Mouse (Mus musculus) CH12.LX (cell line): ENCODE measurements at regions not wholly inside any gene's neighbourhood (a gene's known extent, or its start where the extent isn't known, plus 50 kb on each side); places are given as distances from the start of the nearest gene placed in this dataset.

Experiments used
- DNase-seq: peaks from one replicate; pipeline ENCODE4 v3.0.0-alpha.2; 2013; ENCODE audit errors: extremely low read depth
- H3K27ac ChIP-seq: 2 replicates; pipeline ENCODE4 v1.5.1; 2012; ENCODE audit warnings: low read depth, mild to moderate bottlenecking, control low read depth, moderate library complexity; ENCODE audit not compliant: insufficient read depth
- H3K27me3 ChIP-seq: replicated peaks from 2 replicates; pipeline ENCODE3; 2012; ENCODE audit warnings: inconsistent platforms
- H3K36me3 ChIP-seq, 2 experiments: replicated peaks in 1 of 2; 2 replicates each; pipeline versions ENCODE3 to v1.6.1; 2012; ENCODE audit warnings: inconsistent platforms in 1 of 2, low read length in 1 of 2, mild to moderate bottlenecking in 1 of 2, mixed read lengths in 1 of 2, moderate library complexity in 1 of 2; ENCODE audit not compliant: control insufficient read depth in 1 of 2, insufficient read depth in 1 of 2
- H3K4me1 ChIP-seq, 2 experiments: 2 replicates each; pipeline ENCODE4 v1.6.1; 2012; ENCODE audit warnings: inconsistent platforms in 1 of 2, moderate library complexity in 1 of 2; ENCODE audit not compliant: insufficient read depth in 2 of 2, control insufficient read depth in 1 of 2
- H3K4me2 ChIP-seq: 2 replicates; pipeline ENCODE4 v1.6.1; 2012; ENCODE audit warnings: low read depth, mild to moderate bottlenecking, control low read depth; ENCODE audit not compliant: poor library complexity, insufficient read depth, severe bottlenecking
- H3K4me3 ChIP-seq, 3 experiments: fragments of 150-350 bp in 1 of 3; sonication (generic) in 1 of 3; replicated peaks in 1 of 3; 2 replicates each; pipeline versions ENCODE3 to v1.5.1; 2011 to 2012; ENCODE audit warnings: low read depth in 2 of 3, low read length in 2 of 3, mild to moderate bottlenecking in 2 of 3, moderate library complexity in 2 of 3, control low read depth in 1 of 3, improper control_type of control experiment in 1 of 3, inconsistent platforms in 1 of 3, mixed read lengths in 1 of 3; ENCODE audit not compliant: poor library complexity in 1 of 3
- H3K79me2 ChIP-seq: replicated peaks from 2 replicates; pipeline ENCODE4 v1.6.1; 2012; ENCODE audit warnings: mild to moderate bottlenecking, moderate library complexity; ENCODE audit not compliant: control insufficient read depth, poor library complexity, insufficient read depth, severe bottlenecking; ENCODE audit errors: extremely low read depth
- H3K9ac ChIP-seq: 2 replicates; pipeline ENCODE4 v1.6.1; 2012; ENCODE audit warnings: low read depth, mild to moderate bottlenecking, control low read depth, moderate library complexity; ENCODE audit not compliant: insufficient read depth
- H3K9me3 ChIP-seq: replicated peaks from 2 replicates; pipeline ENCODE3; 2012; ENCODE audit warnings: low read length, inconsistent platforms, mixed read lengths
- CTCF ChIP-seq, 2 experiments: IDR thresholded peaks in 1 of 2; conservative IDR thresholded peaks in 1 of 2; 2 replicates each; pipeline ENCODE4 v1.5.1; 2011 to 2012; ENCODE audit warnings: low read depth in 2 of 2, low read length in 2 of 2, improper control_type of control experiment in 1 of 2, inconsistent platforms in 1 of 2, mild to moderate bottlenecking in 1 of 2, moderate library complexity in 1 of 2
- RAD21 ChIP-seq: IDR thresholded peaks from 2 replicates; pipeline ENCODE4 v1.6.1; 2011; ENCODE audit warnings: low read depth, mild to moderate bottlenecking, low read length, improper control_type of control experiment, moderate library complexity
- SMC3 ChIP-seq: IDR thresholded peaks from 2 replicates; pipeline ENCODE4 v1.6.1; 2011; ENCODE audit warnings: low read depth, low read length, improper control_type of control experiment
- UBTF ChIP-seq: IDR thresholded peaks from 2 replicates; pipeline ENCODE4 v1.6.1; 2012; ENCODE audit warnings: low read depth, mild to moderate bottlenecking, inconsistent platforms, low read length, improper control_type of control experiment, moderate library complexity
- dilution Hi-C: fragments of 300-500 bp; cut with MboI; formaldehyde crosslinking; loops from 2 replicates; pipeline ENCODE4 v1.14.3; 2020; ENCODE audit warnings: low sequenced_read_pairs; ENCODE audit not compliant: extremely low pct_unique_long_range_greater_than_20kb, extremely low pct_ligation_motif_present
- in situ Hi-C: fragments of 300-500 bp; cut with MboI; formaldehyde crosslinking; loops from 3 replicates; pipeline ENCODE4 v1.14.3; 2019; ENCODE audit warnings: low sequenced_read_pairs, low pct_ligation_motif_present, low pct_unique_long_range_greater_than_20kb, mixed read lengths

- no peaks in the 10 kb centered on the region for H3K36me3 ChIP-seq
- in situ Hi-C loops = no loop called here
- DNase-seq = peak; percentile 14
These were observed 58.4 kb upstream of the Enox2 start for GRCm38 (mm10) chrX:49346451-49346850.

More at GRCm38 (mm10) chrX:49346451-49346850, 58.4 kb upstream of the Enox2 start:
- Histone ChIP-seq H3K4me2 (no peak overlapping the region), H3K27me3 (no peaks in the 10 kb centered on the region), H3K4me3 (no peak overlapping the region), H3K79me2 (no peaks in the 10 kb centered on the region), H3K27ac (no peak overlapping the region), H3K9me3 (no peaks in the 10 kb centered on the region), H3K4me1 (peaks cover 0 to 7% of the 10 kb centered on the region in 2 experiments; a peak in 2 of 4 replicates), H3K9ac (no peak overlapping the region)
- dilution Hi-C loops = no loop called here
- TF ChIP-seq CTCF (conservative IDR thresholded peaks at IDR 0.05 in 1 of 2, IDR thresholded peaks at IDR 0.05 in 1 of 2; ENCODE audit: low read depth in 2 of 2, low read length in 2 of 2) (peak in 1 of 2 experiments; percentile 50; a peak in 2 of 4 replicates), RAD21 (peak; percentile 69), UBTF (no peak), SMC3 (peak; percentile 41)
